Mouse (Mus musculus) heart, postnatal 14 days (tissue): ENCODE results near the gene Srsf9. TPM values are rescaled to one million over a fixed set of nuclear protein-coding genes. Genes with fewer than 3 reads are reported as not detected.
"Not testable (repeated sequence)": the region's sequence is repeated elsewhere in the genome, so short reads cannot be mapped to it uniquely, and the experiment has no call there.

Experiments used
- DNase-seq, 2 experiments: peaks; one replicate each; pipeline ENCODE4 v3.0.0; 2021 to 2022
- intact Hi-C: fragments of 180-260 bp; cut with DNase I; formaldehyde crosslinking; loops from one replicate; pipeline ENCODE4 v1.15.1; 2025
- total RNA-seq, 2 experiments: library from RNA; stranded (reverse); gene quantifications; 2 replicates each; pipeline ENCODE4 v1.2.3; 2021

The Srsf9 gene
- total RNA-seq, 2 experiments from 2014 or later: 26.3 to 26.9 TPM

- no peak for DNase-seq
- intact Hi-C loops: no loop called here
These were observed 35.2 kb downstream of the Srsf9 start for GRCm38 (mm10) chr5:115362216-115362615.

- DNase-seq: no peak
- intact Hi-C loops: no loop called here
These were observed 36.1 kb downstream of the Srsf9 start for GRCm38 (mm10) chr5:115362819-115363714.

GRCm38 (mm10) chr5:115364782-115365181, 37.8 kb downstream of the Srsf9 start:
- DNase-seq: no peak
- intact Hi-C loops: no loop called here

GRCm38 (mm10) chr5:115371736-115372135, 44.8 kb downstream of the Srsf9 start:
- no peak for DNase-seq
- intact Hi-C loops: no loop called here

- intact Hi-C loops: no loop called here
These were observed 46.6 kb downstream of the Srsf9 start for GRCm38 (mm10) chr5:115373441-115374203.

GRCm38 (mm10) chr5:115374204-115374820, 47.3 kb downstream of the Srsf9 start:
- intact Hi-C loops: no loop called here
- no peak for DNase-seq

More at GRCm38 (mm10) chr5:115373441-115374203, 46.6 kb downstream of the Srsf9 start:
- DNase-seq: no peak

- no peak for DNase-seq
- intact Hi-C loops: no loop called here
These were observed 48.5 kb downstream of the Srsf9 start for GRCm38 (mm10) chr5:115375436-115375835.

GRCm38 (mm10) chr5:115378882-115379281, 51.9 kb downstream of the Srsf9 start:
- intact Hi-C loops, DNase-seq: not testable (repeated sequence)

Other genes starting within 250 kb of the Srsf9 start
- not detected for gene Gm10401, start 228.9 kb upstream of the Srsf9 start, total RNA-seq
- gene Acads, start 207.8 kb upstream of the Srsf9 start, total RNA-seq: 100 to 1,000 TPM; 196 to 208 TPM
- 10 to 100 TPM; 24.7 to 25.8 TPM for gene Unc119b, start 192.2 kb upstream of the Srsf9 start, total RNA-seq
- 10 to 100 TPM; 70.0 to 77.1 TPM for gene Mlec, start 169.0 kb upstream of the Srsf9 start, total RNA-seq
- gene Cabp1, start 132.8 kb upstream of the Srsf9 start, total RNA-seq: 1 to 10 TPM; 3.5 to 4.0 TPM
- gene Pop5, start 91.3 kb upstream of the Srsf9 start, total RNA-seq: 10 to 100 TPM; 27.6 to 29.8 TPM
- 100 to 1,000 TPM; 389 to 391 TPM for gene Rnf10, start 54.3 kb upstream of the Srsf9 start, total RNA-seq
- gene Coq5, start 47.5 kb upstream of the Srsf9 start, total RNA-seq: 100 to 1,000 TPM; 143 to 157 TPM
- 100 to 1,000 TPM; 135 to 185 TPM for gene Dynll1, start 26.2 kb upstream of the Srsf9 start, total RNA-seq
- gene Gatc, start 14.0 kb downstream of the Srsf9 start, total RNA-seq: 10 to 100 TPM; 16.0 to 17.0 TPM
- 10 to 100 TPM; 21.1 to 23.1 TPM for gene Triap1, start 14.0 kb downstream of the Srsf9 start, total RNA-seq
- gene Cox6a1, start 21.8 kb downstream of the Srsf9 start, total RNA-seq: 100 to 1,000 TPM; 367 to 372 TPM
- gene Msi1, start 102.4 kb downstream of the Srsf9 start, total RNA-seq: 1 to 10 TPM; 1.9 to 2.0 TPM
- not detected for gene Pla2g1b, start 139.1 kb downstream of the Srsf9 start, total RNA-seq
- 10 to 100 TPM; 17.9 to 18.7 TPM for gene Sirt4, start 157.5 kb downstream of the Srsf9 start, total RNA-seq
- gene Pxn, start 179.5 kb downstream of the Srsf9 start, total RNA-seq: 10 to 100 TPM; 52.4 to 54.2 TPM
- gene Rplp0, start 232.3 kb downstream of the Srsf9 start, total RNA-seq: 100 to 1,000 TPM; 645 to 715 TPM
- 10 to 100 TPM; 45.1 to 46.6 TPM for gene Gcn1l1, start 238.1 kb downstream of the Srsf9 start, total RNA-seq